Mouse (Mus musculus) erythroblast, embryonic 14.5 days (primary cell): ENCODE data around the gene Cds1. TPM values are rescaled to one million over a fixed set of nuclear protein-coding genes. Genes with fewer than 3 reads are reported as not detected.

Experiments
- H3K27me3 ChIP-seq: 2 replicates; pipeline ENCODE4 v1.6.1; 2012; ENCODE audit warnings: inconsistent platforms; ENCODE audit not compliant: control insufficient read depth
- H3K36me3 ChIP-seq: 2 replicates; pipeline ENCODE4 v1.6.1; 2012; ENCODE audit warnings: mild to moderate bottlenecking, inconsistent platforms; ENCODE audit not compliant: control insufficient read depth
- H3K4me1 ChIP-seq: 2 replicates; pipeline ENCODE4 v1.6.1; 2012; ENCODE audit warnings: inconsistent platforms; ENCODE audit not compliant: control insufficient read depth
- H3K4me3 ChIP-seq: replicated peaks from 2 replicates; pipeline ENCODE3; 2012; ENCODE audit warnings: moderate library complexity, mild to moderate bottlenecking, inconsistent platforms
- H3K9me3 ChIP-seq: 2 replicates; pipeline ENCODE4 v1.6.1; 2012; ENCODE audit warnings: low read length, inconsistent platforms, mixed read lengths; ENCODE audit not compliant: control insufficient read depth
- GATA1 ChIP-seq: IDR thresholded peaks from 2 replicates; pipeline ENCODE4 v1.6.1; 2012; ENCODE audit warnings: low read length, inconsistent platforms, mixed read lengths
- TAL1 ChIP-seq: IDR thresholded peaks from 3 replicates; pipeline ENCODE4 v1.6.1; 2012; ENCODE audit warnings: low read length, inconsistent platforms, mixed read lengths
- polyA plus RNA-seq: library from polyadenylated mRNA; stranded (reverse); fragments of >175 nt; gene quantifications from 2 replicates; pipeline ENCODE4 v1.2.3, GENCODE M21; 2012

Gene Cds1
- polyA plus RNA-seq, 1 experiment = not detected

- Histone ChIP-seq H3K27me3 (no peaks in the 10 kb centered on the region; the same call in 1 of the 2 replicates), H3K36me3 (no peaks in the 10 kb centered on the region), H3K4me3 (no peak overlapping the region), H3K9me3 (peaks cover 3% of the 10 kb centered on the region), H3K4me1 (no peaks in the 10 kb centered on the region)
- TF ChIP-seq TAL1 = no peak
- TF ChIP-seq GATA1 = no peak
These were observed 22.9 kb upstream of the Cds1 start for GRCm38 (mm10) chr5:101742014-101742413.

GRCm38 (mm10) chr5:101742425-101742824 lies 22.5 kb upstream of the Cds1 start:
- Histone ChIP-seq H3K36me3 (no peaks in the 10 kb centered on the region), H3K4me3 (no peak overlapping the region), H3K9me3 (peaks cover 3% of the 10 kb centered on the region), H3K27me3 (no peaks in the 10 kb centered on the region; the same call in 1 of the 2 replicates), H3K4me1 (no peaks in the 10 kb centered on the region)
- TF ChIP-seq TAL1 = no peak
- TF ChIP-seq GATA1 = no peak

- Histone ChIP-seq H3K27me3 (no peaks in the 10 kb centered on the region; the same call in 1 of the 2 replicates), H3K4me1 (no peaks in the 10 kb centered on the region), H3K4me3 (no peak overlapping the region), H3K9me3 (peaks cover 3% of the 10 kb centered on the region), H3K36me3 (no peaks in the 10 kb centered on the region)
- no peak for TF ChIP-seq GATA1
- no peak for TF ChIP-seq TAL1
These were observed 20.0 kb upstream of the Cds1 start for GRCm38 (mm10) chr5:101744886-101745285.

- Histone ChIP-seq H3K4me1 (no peaks in the 10 kb centered on the region), H3K36me3 (no peaks in the 10 kb centered on the region), H3K4me3 (no peak overlapping the region), H3K27me3 (peaks cover 10% of the 10 kb centered on the region; the same call in 1 of the 2 replicates), H3K9me3 (no peaks in the 10 kb centered on the region)
- TF ChIP-seq TAL1 (no peak), GATA1 (no peak)
These were observed 11.2 kb upstream of the Cds1 start for GRCm38 (mm10) chr5:101753680-101754079.

GRCm38 (mm10) chr5:101757669-101758068 lies 7.3 kb upstream of the Cds1 start:
- H3K9me3 ChIP-seq = no peaks in the 10 kb centered on the region
- TF ChIP-seq GATA1 = no peak
- TF ChIP-seq TAL1 = no peak
- H3K4me1 ChIP-seq = no peaks in the 10 kb centered on the region

GRCm38 (mm10) chr5:101761685-101762084 lies 3.2 kb upstream of the Cds1 start:
- H3K36me3 ChIP-seq = no peaks in the 10 kb centered on the region
- TF ChIP-seq GATA1 (no peak), TAL1 (no peak)
- H3K9me3 ChIP-seq = no peaks in the 10 kb centered on the region
- peaks cover 10% of the 10 kb centered on the region for H3K4me1 ChIP-seq
- peaks cover 61% of the 10 kb centered on the region for H3K27me3 ChIP-seq
- no peak overlapping the region for H3K4me3 ChIP-seq

More at GRCm38 (mm10) chr5:101757669-101758068, 7.3 kb upstream of the Cds1 start:
- Histone ChIP-seq H3K36me3 (no peaks in the 10 kb centered on the region), H3K4me3 (no peak overlapping the region), H3K27me3 (peaks cover 31% of the 10 kb centered on the region)

- Histone ChIP-seq H3K9me3 (no peaks in the 10 kb centered on the region), H3K4me3 (no peak overlapping the region), H3K27me3 (peaks cover 80% of the 10 kb centered on the region), H3K4me1 (peaks cover 10% of the 10 kb centered on the region), H3K36me3 (no peaks in the 10 kb centered on the region)
- TF ChIP-seq TAL1 = no peak
- TF ChIP-seq GATA1 = no peak
These were observed 1.4 kb upstream of the Cds1 start for GRCm38 (mm10) chr5:101763571-101763970.

- no peak for TF ChIP-seq GATA1
- no peak for TF ChIP-seq TAL1
- Histone ChIP-seq H3K9me3 (no peaks in the 10 kb centered on the region), H3K4me1 (peaks cover 10% of the 10 kb centered on the region), H3K36me3 (no peaks in the 10 kb centered on the region), H3K4me3 (peak overlapping the region; percentile 51), H3K27me3 (peaks cover 82% of the 10 kb centered on the region)
These were observed 516 bp downstream of the Cds1 start for GRCm38 (mm10) chr5:101765390-101765901.

- Histone ChIP-seq H3K9me3 (no peaks in the 10 kb centered on the region), H3K36me3 (no peaks in the 10 kb centered on the region), H3K4me1 (peaks cover 10% of the 10 kb centered on the region), H3K27me3 (peaks cover 77% of the 10 kb centered on the region), H3K4me3 (no peak overlapping the region)
- TF ChIP-seq TAL1 = no peak
- no peak for TF ChIP-seq GATA1
These were observed 1.3 kb downstream of the Cds1 start for GRCm38 (mm10) chr5:101766248-101766647.

- H3K4me1 ChIP-seq = peaks cover 10% of the 10 kb centered on the region
- H3K27me3 ChIP-seq = peaks cover 75% of the 10 kb centered on the region
- H3K4me3 ChIP-seq = no peak overlapping the region
- no peak for TF ChIP-seq TAL1
- H3K36me3 ChIP-seq = no peaks in the 10 kb centered on the region
- H3K9me3 ChIP-seq = no peaks in the 10 kb centered on the region
These were observed 2.2 kb downstream of the Cds1 start for GRCm38 (mm10) chr5:101767086-101767485.
